Mouse (Mus musculus) left cerebral cortex, postnatal 14 days (tissue): ENCODE results near the gene Foxc2. TPM values are rescaled to one million over a fixed set of nuclear protein-coding genes. Genes with fewer than 3 reads are reported as not detected.
"Not testable (repeated sequence)": the region's sequence is repeated elsewhere in the genome, so short reads cannot be mapped to it uniquely, and the experiment has no call there.

Source experiments
- DNase-seq, 2 experiments: peaks; one replicate each; pipeline ENCODE4 v3.0.0; 2021 to 2022; ENCODE audit warnings: low spot score in 2 of 2, mixed read lengths in 1 of 2
- intact Hi-C: fragments of 180-260 bp; cut with DNase I; formaldehyde crosslinking; loops from one replicate; pipeline ENCODE4 v1.15.1; 2025
- total RNA-seq, 2 experiments: library from RNA; stranded (reverse); gene quantifications; 2 replicates each; pipeline ENCODE4 v1.2.3; 2021

Foxc2 gene
- total RNA-seq, 2 experiments from 2014 or later = 2.7 to 3.5 TPM

GRCm38 (mm10) chr8:121128531-121129264 is 12.7 kb downstream of the Foxc2 start:
- intact Hi-C loops = loop anchor here (5.0 kb wide), 1 partner anchor 89 kb away; no protein-coding TSS in a partner anchor
- DNase-seq = no peak

- no peak for DNase-seq
- intact Hi-C loops = loop anchor here (5.0 kb wide), 1 partner anchor 88 kb away; no protein-coding TSS in a partner anchor
Observed at GRCm38 (mm10) chr8:121129265-121129940, 13.4 kb downstream of the Foxc2 start.

- intact Hi-C loops = no loop called here
- DNase-seq = no peak
Observed at GRCm38 (mm10) chr8:121130522-121130921, 14.6 kb downstream of the Foxc2 start.

GRCm38 (mm10) chr8:121132961-121133513 is 17.1 kb downstream of the Foxc2 start:
- intact Hi-C loops = no loop called here

GRCm38 (mm10) chr8:121134102-121134501 is 18.1 kb downstream of the Foxc2 start:
- DNase-seq = no peak
- intact Hi-C loops = no loop called here

More at GRCm38 (mm10) chr8:121132961-121133513, 17.1 kb downstream of the Foxc2 start:
- DNase-seq = no peak

- DNase-seq = no peak
- intact Hi-C loops = no loop called here
Observed at GRCm38 (mm10) chr8:121134512-121134911, 18.5 kb downstream of the Foxc2 start.

GRCm38 (mm10) chr8:121136856-121137255 is 20.9 kb downstream of the Foxc2 start:
- intact Hi-C loops = no loop called here

GRCm38 (mm10) chr8:121145457-121146134 is 29.6 kb downstream of the Foxc2 start:
- intact Hi-C loops, DNase-seq: not testable (repeated sequence)

More at GRCm38 (mm10) chr8:121136856-121137255, 20.9 kb downstream of the Foxc2 start:
- no peak for DNase-seq

GRCm38 (mm10) chr8:121148573-121149083 is 32.7 kb downstream of the Foxc2 start:
- intact Hi-C loops = no loop called here

GRCm38 (mm10) chr8:121152394-121152793 is 36.4 kb downstream of the Foxc2 start:
- DNase-seq = no peak
- intact Hi-C loops = no loop called here

More at GRCm38 (mm10) chr8:121148573-121149083, 32.7 kb downstream of the Foxc2 start:
- no peak for DNase-seq

- intact Hi-C loops = no loop called here
- DNase-seq = no peak
Observed at GRCm38 (mm10) chr8:121156990-121157491, 41.1 kb downstream of the Foxc2 start.

- intact Hi-C loops = no loop called here
- no peak for DNase-seq
Observed at GRCm38 (mm10) chr8:121158812-121159211, 42.8 kb downstream of the Foxc2 start.

- no peak for DNase-seq
- intact Hi-C loops = no loop called here
Observed at GRCm38 (mm10) chr8:121161437-121161836, 45.5 kb downstream of the Foxc2 start.

- intact Hi-C loops = no loop called here
- DNase-seq = no peak
Observed at GRCm38 (mm10) chr8:121162413-121162812, 46.4 kb downstream of the Foxc2 start.

GRCm38 (mm10) chr8:121162906-121163695 is 47.1 kb downstream of the Foxc2 start:
- no peak for DNase-seq
- intact Hi-C loops = no loop called here

- DNase-seq = no peak
- intact Hi-C loops = no loop called here
Observed at GRCm38 (mm10) chr8:121164017-121164469, 48.1 kb downstream of the Foxc2 start.

GRCm38 (mm10) chr8:121168033-121168432 is 52.1 kb downstream of the Foxc2 start:
- no peak for DNase-seq
- intact Hi-C loops = no loop called here
